Mouse (Mus musculus) kidney, postnatal 14 days (tissue): ENCODE measurements around the gene Gzf1.
A peak's percentile ranks its signal among the peaks of the same experiment; 100 is the strongest.

Experiments
- DNase-seq: peaks from one replicate; pipeline ENCODE4 v3.0.0; 2022; ENCODE audit warnings: mixed read lengths

The Gzf1 gene

GRCm38 (mm10) chr2:148680775-148681291 is at the start of gene Gzf1:
Gene Gzf1, plus strand, starts transcription at chr2:148681023.
- peak; percentile 100 for DNase-seq

- DNase-seq, result peak; percentile 18
These were observed 49.2 kb upstream of the Gzf1 start for GRCm38 (mm10) chr2:148631602-148632001.

GRCm38 (mm10) chr2:148634466-148634865 is 46.4 kb upstream of the Gzf1 start:
- DNase-seq, result no peak

- DNase-seq, result no peak
These were observed 38.0 kb upstream of the Gzf1 start for GRCm38 (mm10) chr2:148642610-148643370.

GRCm38 (mm10) chr2:148644421-148645000 is 36.3 kb upstream of the Gzf1 start:
- no peak for DNase-seq

- DNase-seq, result no peak
These were observed 30.1 kb upstream of the Gzf1 start for GRCm38 (mm10) chr2:148650587-148651357.

- peak; percentile 74 for DNase-seq
These were observed 25.9 kb upstream of the Gzf1 start for GRCm38 (mm10) chr2:148654961-148655360.

GRCm38 (mm10) chr2:148663458-148663857 is 17.4 kb upstream of the Gzf1 start:
- DNase-seq, result no peak

- peak; percentile 100 for DNase-seq
These were observed 8.4 kb upstream of the Gzf1 start, which contains the start of gene Nxt1 for GRCm38 (mm10) chr2:148672199-148673096. Gene Nxt1, plus strand, starts transcription at chr2:148672601.

- peak; percentile 76 for DNase-seq
These were observed 3.0 kb upstream of the Gzf1 start for GRCm38 (mm10) chr2:148677801-148678200.

GRCm38 (mm10) chr2:148679346-148679745 is 1.5 kb upstream of the Gzf1 start:
- peak; percentile 81 for DNase-seq

- DNase-seq, result peak; percentile 60
These were observed 653 bp downstream of the Gzf1 start for GRCm38 (mm10) chr2:148681461-148681891.

- DNase-seq, result no peak
These were observed 2.2 kb downstream of the Gzf1 start for GRCm38 (mm10) chr2:148683031-148683430.

- DNase-seq, result no peak
These were observed 4.1 kb downstream of the Gzf1 start for GRCm38 (mm10) chr2:148684972-148685371.

- DNase-seq, result no peak
These were observed 4.9 kb downstream of the Gzf1 start for GRCm38 (mm10) chr2:148685709-148686108.

GRCm38 (mm10) chr2:148686862-148687261 is 6.0 kb downstream of the Gzf1 start:
- DNase-seq, result no peak

- DNase-seq, result peak; percentile 50
These were observed 7.1 kb downstream of the Gzf1 start for GRCm38 (mm10) chr2:148687971-148688370.

- DNase-seq, result no peak
These were observed 8.8 kb downstream of the Gzf1 start for GRCm38 (mm10) chr2:148689444-148690140.

GRCm38 (mm10) chr2:148690291-148690690 is 9.5 kb downstream of the Gzf1 start:
- no peak for DNase-seq

GRCm38 (mm10) chr2:148690781-148691180 is 10.0 kb downstream of the Gzf1 start:
- no peak for DNase-seq

GRCm38 (mm10) chr2:148698571-148698970 is 17.7 kb downstream of the Gzf1 start:
- no peak for DNase-seq
